ENCODE assay signal across 8 mouse cellular contexts in genomic region chr14:25841991-25842687, GRCm38 (mm10). TPM values are rescaled to one million over a fixed set of nuclear protein-coding genes. Genes with fewer than 3 reads are reported as not detected.
DNase-seq lines count a peak whose midpoint lies in the region; ATAC-seq and TF ChIP-seq lines count a peak whose summit lies in the region.

Anxa11 (plus strand) TSS chr14:25842156.

- intact Hi-C loops in left cerebral cortex, adult 2 months (cut with DNase I), result no loop called here

- no peak within 1 kb of the TSS for H3K27ac ChIP-seq in hindbrain, embryonic 14.5 days
- H3K27ac ChIP-seq in left cerebral cortex, adult 2 months, result peak within 1 kb of the TSS; percentile 83

- DNase-seq in T-cell, adult 2 months (ENCODE audit: low spot score), result peak; percentile 87
- DNase-seq in cerebellum, postnatal 14 days, result peak; percentile 43 to 58
- DNase-seq in frontal cortex, postnatal 36 days (ENCODE audit: low spot score in 2 of 2), result peak; percentile 60 to 67
- DNase-seq in hindbrain, embryonic 14.5 days (ENCODE audit: low spot score), result peak; percentile 33
- peak; percentile 74 to 82 for DNase-seq in left cerebral cortex, adult 2 months (ENCODE audit: extremely low spot score in 1 of 2, low spot score in 2 of 2)
- peak; percentile 40 to 65 for DNase-seq in right cerebral cortex, postnatal 10 days (ENCODE audit: low spot score in 2 of 2)
- DNase-seq in urinary bladder, postnatal 25 days (ENCODE audit: low spot score), result peak; percentile 92

- under 1% methylated on average over 54 of the region's 54 CpGs for WGBS in hindbrain, embryonic 14.5 days

- peak within 1 kb of the TSS; percentile 38 for H3K4me3 ChIP-seq in hindbrain, embryonic 14.5 days (replicated peaks; ENCODE audit: low read length)
- H3K4me3 ChIP-seq in left cerebral cortex, adult 2 months, result peak within 1 kb of the TSS; percentile 74
- peak within 1 kb of the TSS; percentile 98 for H3K4me3 ChIP-seq in megakaryocyte, embryonic 14.5 days (replicated peaks)

- H3K9ac ChIP-seq in hindbrain, embryonic 14.5 days, result peak within 1 kb of the TSS; percentile 22

- H3K27me3 ChIP-seq in hindbrain, embryonic 14.5 days (ENCODE audit: control insufficient read depth, insufficient read depth, low read length), result peaks cover 30% of the 10 kb centered on the region
- peaks cover 2% of the 10 kb centered on the region for H3K27me3 ChIP-seq in megakaryocyte, embryonic 14.5 days (replicated peaks)

- TF ChIP-seq CTCF in left cerebral cortex, adult 2 months (IDR thresholded peaks at IDR 0.05), result no peak

- H3K36me3 ChIP-seq in hindbrain, embryonic 14.5 days (replicated peaks; ENCODE audit: control insufficient read depth, insufficient read depth), result no peaks in the 10 kb centered on the region
- peaks cover 22% of the 10 kb centered on the region for H3K36me3 ChIP-seq in megakaryocyte, embryonic 14.5 days (replicated peaks; ENCODE audit: low read length)

- ATAC-seq in hindbrain, embryonic 14.5 days (ENCODE audit: low FRiP score), result no peak; the same call in 1 of the 2 replicates

- peaks cover 14% of the 10 kb centered on the region for H3K4me1 ChIP-seq in hindbrain, embryonic 14.5 days (replicated peaks; ENCODE audit: control insufficient read depth, insufficient read depth, low read length)
- peaks cover 51% of the 10 kb centered on the region for H3K4me1 ChIP-seq in megakaryocyte, embryonic 14.5 days

- H3K9me3 ChIP-seq in hindbrain, embryonic 14.5 days (ENCODE audit: control insufficient read depth, low read length), result no peaks in the 10 kb centered on the region
- no peaks in the 10 kb centered on the region; the same call in 1 of the 2 replicates for H3K9me3 ChIP-seq in megakaryocyte, embryonic 14.5 days

- H3K4me2 ChIP-seq in hindbrain, embryonic 14.5 days (replicated peaks), result peak within 1 kb of the TSS; percentile 66

RNA-seq across cellular contexts. Expression of gene Anxa11, which starts in this region (rescaled TPM):
- 2.9 and 3.2 TPM in 2 replicates for polyA plus RNA-seq in hindbrain, embryonic 14.5 days (2014; fragmentation: Nextera tagmentation; extraction: Ambion mirVana)
- 10 to 100 TPM; 40.4 to 50.7 TPM for total RNA-seq in left cerebral cortex, adult 2 months (2021)
- polyA plus RNA-seq in megakaryocyte, embryonic 14.5 days (2012; ENCODE audit: insufficient read depth, low replicate concordance), result 67.6 and 164 TPM in 2 replicates

Comparison
In these comparisons a context has a peak if more than half of its experiments do, and no peak if none do; other contexts are left out.
1. RNA of gene Anxa11 (polyA plus RNA-seq): 67.6 to 164 TPM in megakaryocyte, embryonic 14.5 days; 2.9 to 3.2 TPM in hindbrain, embryonic 14.5 days; every median in the first group is over 10 times any median in the second.
2. DNase-seq: peak in every context shown above with its lines; median percentile 92 in urinary bladder, postnatal 25 days; 87 in T-cell, adult 2 months; 78 in left cerebral cortex, adult 2 months; 64 in frontal cortex, postnatal 36 days; 52 in right cerebral cortex, postnatal 10 days; 50 in cerebellum, postnatal 14 days; 33 in hindbrain, embryonic 14.5 days.
3. H3K4me3 ChIP-seq: peak in every context shown above with its lines; median percentile 98 in megakaryocyte, embryonic 14.5 days; 74 in left cerebral cortex, adult 2 months; 38 in hindbrain, embryonic 14.5 days.